Mouse (Mus musculus) kidney, postnatal 14 days (tissue): ENCODE data around the gene Has1.

Experiments used
- DNase-seq: peaks from one replicate; pipeline ENCODE4 v3.0.0; 2022; ENCODE audit warnings: mixed read lengths

The Has1 gene

GRCm38 (mm10) chr17:17843534-17844261 is 11.3 kb downstream of the Has1 start:
- DNase-seq = no peak

GRCm38 (mm10) chr17:17840796-17841195 is 14.2 kb downstream of the Has1 start:
- no peak for DNase-seq

- DNase-seq = no peak
These were observed 15.7 kb downstream of the Has1 start for GRCm38 (mm10) chr17:17839276-17839675.

- DNase-seq = peak; percentile 98
These were observed 16.9 kb downstream of the Has1 start for GRCm38 (mm10) chr17:17837919-17838701.

GRCm38 (mm10) chr17:17837426-17837825 is 17.6 kb downstream of the Has1 start:
- no peak for DNase-seq

GRCm38 (mm10) chr17:17836101-17836500 is 18.9 kb downstream of the Has1 start:
- no peak for DNase-seq

- DNase-seq = peak; percentile 68
These were observed 20.1 kb downstream of the Has1 start for GRCm38 (mm10) chr17:17834896-17835295.

- no peak for DNase-seq
These were observed 24.3 kb downstream of the Has1 start for GRCm38 (mm10) chr17:17830731-17831130.

- no peak for DNase-seq
These were observed 25.0 kb downstream of the Has1 start for GRCm38 (mm10) chr17:17829816-17830535.

GRCm38 (mm10) chr17:17829052-17829785 is 25.8 kb downstream of the Has1 start:
- peak; percentile 31 for DNase-seq

- DNase-seq = peak; percentile 69
These were observed 26.6 kb downstream of the Has1 start for GRCm38 (mm10) chr17:17828191-17828981.

GRCm38 (mm10) chr17:17827658-17828190 is 27.3 kb downstream of the Has1 start:
- DNase-seq = peak; percentile 87

- DNase-seq = peak; percentile 96
These were observed 28.0 kb downstream of the Has1 start, which contains the start of gene Spaca6 for GRCm38 (mm10) chr17:17826751-17827657. TSS of gene Spaca6 (plus strand) at chr17:17827158.

- DNase-seq = peak; percentile 63
These were observed 28.9 kb downstream of the Has1 start for GRCm38 (mm10) chr17:17825921-17826591.

GRCm38 (mm10) chr17:17823612-17824336 is 31.2 kb downstream of the Has1 start:
- no peak for DNase-seq

- DNase-seq = no peak
These were observed 59.5 kb downstream of the Has1 start for GRCm38 (mm10) chr17:17795527-17795926.
